Mouse (Mus musculus) c-Kit-negative CD71-positive TER-119-positive erythroid progenitor cells, embryonic 14.5 days (primary cell): ENCODE measurements around the gene Cerk.
"Not testable (repeated sequence)": the region's sequence is repeated elsewhere in the genome, so short reads cannot be mapped to it uniquely, and the experiment has no call there.

Experiments
- DNase-seq: peaks from one replicate; pipeline ENCODE4 v3.0.0-alpha.2; 2013; ENCODE audit warnings: low read depth, low spot score

The Cerk gene

DNA sequence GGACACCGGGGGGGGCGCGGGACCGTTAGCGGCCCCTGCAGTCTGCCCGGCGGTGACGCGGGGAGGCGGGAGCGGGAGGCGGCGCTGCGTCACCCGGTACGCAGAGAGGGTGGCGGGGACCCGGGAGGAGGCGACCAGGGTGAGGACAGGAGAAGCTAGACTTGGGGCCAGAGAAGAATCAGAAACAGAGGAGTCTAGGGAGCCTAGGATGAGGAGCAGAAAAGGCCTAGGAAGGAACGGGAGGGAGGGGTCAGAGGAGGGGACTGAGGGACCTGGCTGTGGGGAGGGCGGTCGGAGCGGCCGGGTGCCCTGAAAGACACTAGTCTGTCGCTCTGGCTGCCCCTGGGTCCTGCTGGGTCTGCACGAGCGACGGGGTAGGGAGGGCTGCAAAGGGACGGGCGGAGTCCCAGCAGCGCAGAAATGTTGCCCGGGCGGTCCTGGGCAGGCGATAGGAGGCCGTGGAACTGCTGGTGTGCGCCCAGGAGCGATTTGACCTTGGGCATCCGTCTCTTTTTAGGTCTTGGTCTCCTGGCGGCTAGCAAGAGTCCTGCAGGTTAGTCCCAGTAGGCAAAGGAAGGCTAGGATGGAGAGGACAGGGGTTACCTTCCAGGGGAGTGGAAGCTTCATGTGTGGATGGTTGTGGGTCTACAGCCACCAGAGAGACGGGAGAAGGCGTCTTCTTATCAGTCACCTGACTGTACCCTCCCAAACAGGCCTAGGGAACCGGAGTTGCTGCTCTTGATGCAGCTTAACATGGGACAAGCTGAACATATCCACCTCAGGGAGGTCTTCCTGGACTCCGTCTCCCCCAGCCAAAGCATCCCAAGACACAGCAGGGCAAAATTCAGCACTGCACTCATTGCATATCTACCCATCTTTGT, at the start of gene Cerk:
TSS of gene Cerk (minus strand) at position 453 of the 881 bp plus-strand sequence.
- DNase-seq: no peak

DNA sequence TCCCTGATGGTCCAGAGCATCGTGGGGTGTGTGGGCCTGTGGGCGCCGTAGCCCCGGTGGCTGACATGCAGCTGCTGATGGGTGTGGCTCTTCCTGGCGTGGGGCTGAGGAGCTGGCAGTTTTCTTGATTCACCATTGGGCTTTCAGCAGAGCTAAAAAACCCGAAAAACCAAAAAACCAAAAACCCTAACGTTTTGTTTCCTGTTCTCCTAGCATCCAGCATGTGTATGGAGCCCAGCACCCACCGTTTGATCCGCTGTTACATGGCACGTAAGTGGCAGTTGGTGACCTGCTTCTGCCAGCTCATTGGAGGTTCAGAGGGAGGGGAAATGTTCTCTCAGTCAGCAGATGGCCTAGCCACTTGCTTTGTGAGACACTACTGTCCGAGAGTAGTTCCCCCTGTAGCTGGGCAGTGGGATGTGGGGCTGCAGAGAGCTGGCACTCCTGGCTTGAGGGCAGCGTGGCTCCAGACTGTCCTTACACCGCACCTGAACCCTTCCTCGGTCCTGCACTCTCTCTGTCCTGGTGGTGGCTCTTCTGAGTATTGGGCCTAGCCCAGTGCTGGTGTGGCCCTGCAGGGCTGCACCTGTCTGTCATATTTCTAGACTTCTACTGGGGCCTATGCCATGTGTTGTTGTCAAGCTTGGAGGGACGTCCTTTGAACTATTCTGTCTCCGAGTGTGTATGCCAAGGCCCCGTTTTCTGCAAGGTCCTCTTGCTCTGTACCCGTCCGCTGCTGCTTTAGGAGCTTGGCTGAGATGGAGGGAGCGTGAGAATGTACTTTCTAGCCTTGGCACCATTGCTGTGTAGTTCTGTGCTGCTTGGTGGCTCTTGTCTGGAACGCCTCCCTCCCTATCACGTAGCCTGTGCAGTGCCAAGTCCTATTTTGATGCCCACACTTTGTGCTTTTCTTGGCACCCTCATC, 48.8 kb upstream of the Cerk start:
- no peak for DNase-seq

DNA sequence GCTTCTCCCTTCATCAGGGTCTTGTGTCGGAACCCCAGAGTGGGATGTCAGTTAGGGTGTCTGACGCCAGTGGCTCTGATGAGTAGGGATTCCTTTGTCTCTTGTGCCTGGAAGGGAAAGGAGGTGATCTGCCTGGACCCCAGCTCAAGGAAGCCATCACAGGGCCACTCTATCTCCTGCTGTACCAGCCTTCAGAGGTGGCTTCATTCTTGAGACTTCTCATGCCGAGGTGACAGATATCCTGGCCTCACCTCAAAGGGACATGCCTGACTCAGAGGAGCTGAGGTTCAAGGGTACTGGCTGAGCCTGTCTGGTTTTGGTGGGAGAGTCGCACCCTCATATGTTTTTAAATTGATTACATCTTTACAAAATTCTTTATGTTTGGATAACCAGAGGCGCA, 48.1 kb upstream of the Cerk start:
- DNase-seq: no peak

DNA sequence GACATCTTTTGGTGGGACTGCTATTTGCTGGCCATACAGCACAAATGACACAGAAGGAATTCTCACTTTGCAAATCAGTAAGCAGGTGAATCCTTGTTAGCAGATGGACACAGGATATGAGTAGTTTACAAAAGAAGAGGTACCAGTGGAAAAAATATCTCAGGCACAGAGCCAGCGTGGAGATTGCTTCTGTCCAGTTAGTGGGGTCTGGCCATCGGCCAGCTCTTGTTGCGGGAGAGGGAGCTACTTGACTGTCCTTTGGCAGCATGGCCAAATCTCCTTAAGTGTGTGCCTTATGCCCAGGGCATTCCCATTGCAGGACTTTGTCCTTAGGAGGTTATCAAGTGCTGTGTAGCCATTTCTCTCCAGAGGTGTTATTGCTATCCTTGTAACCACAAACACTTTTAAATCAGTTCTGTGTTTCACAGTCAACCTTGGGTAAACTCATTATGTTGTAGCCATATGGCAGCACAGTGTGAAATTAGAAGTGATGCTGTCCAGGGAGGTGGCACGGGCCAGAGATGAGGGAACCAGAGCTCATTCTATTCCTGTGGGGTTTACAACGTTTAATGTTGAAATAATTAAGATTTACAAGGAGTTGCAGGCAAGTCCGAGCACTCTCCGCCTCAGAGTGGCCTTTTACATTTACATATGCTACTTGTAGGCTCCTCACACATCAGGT, 46.0 kb upstream of the Cerk start:
- DNase-seq: no peak

DNA sequence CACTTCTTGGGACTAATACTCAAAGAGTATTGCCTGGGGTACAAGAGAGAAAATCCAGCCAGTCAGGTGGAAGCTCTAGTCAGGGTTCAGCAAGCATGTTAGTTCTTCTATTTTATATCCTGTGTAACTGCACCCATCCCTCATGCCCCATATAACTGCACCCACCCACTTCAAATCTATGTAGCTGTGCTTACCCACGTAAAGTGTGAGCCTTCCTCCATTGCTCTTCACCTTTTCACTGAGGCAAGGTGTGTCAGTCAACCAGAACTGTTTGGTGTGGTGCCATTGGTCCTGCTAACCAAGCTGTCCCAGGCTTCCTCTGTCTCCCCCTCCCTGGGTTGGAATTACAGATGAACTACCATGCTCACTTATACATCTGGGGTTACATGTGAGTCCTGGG, 45.2 kb upstream of the Cerk start:
- DNase-seq: no peak

DNA sequence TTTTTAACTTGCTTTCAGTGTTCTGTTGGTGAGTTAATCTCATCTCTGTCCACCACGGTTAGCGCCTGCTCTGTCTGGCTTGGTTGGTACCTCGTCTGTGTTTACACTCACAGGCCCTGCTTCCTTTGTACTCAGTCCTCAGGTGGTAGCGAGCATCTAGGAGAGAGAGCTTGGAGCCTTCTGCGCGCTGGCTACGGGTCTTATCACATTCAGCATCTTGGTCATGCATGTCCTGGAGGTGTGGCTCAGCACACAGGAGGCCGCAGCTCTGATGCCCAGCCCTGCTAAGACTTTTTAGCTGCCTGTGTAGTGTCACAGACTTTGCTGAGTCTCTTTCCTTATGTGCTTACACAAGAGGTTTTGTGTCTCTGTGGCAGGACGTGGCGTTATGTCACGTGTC, 43.7 kb upstream of the Cerk start:
- DNase-seq: no peak

DNA sequence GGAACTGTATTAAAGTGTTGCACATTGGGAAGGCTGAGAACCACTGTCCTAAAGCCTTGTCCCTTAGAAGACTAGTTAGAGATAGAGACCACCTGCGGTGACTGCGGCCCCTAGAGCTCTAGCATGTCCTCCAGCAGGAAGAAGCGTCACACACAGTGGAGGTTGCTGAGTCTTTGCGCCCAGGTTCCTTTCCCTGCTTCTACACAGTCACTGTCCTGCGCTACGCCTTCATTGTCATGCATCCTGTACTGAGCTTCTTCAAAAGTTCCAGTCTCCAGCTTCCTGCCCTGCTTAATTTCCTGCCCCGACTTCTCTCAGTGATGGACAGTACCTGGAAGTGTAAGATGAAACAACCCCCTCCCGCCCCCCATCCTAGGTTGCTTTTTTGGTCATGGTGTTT, 43.1 kb upstream of the Cerk start:
- DNase-seq: no peak

DNA sequence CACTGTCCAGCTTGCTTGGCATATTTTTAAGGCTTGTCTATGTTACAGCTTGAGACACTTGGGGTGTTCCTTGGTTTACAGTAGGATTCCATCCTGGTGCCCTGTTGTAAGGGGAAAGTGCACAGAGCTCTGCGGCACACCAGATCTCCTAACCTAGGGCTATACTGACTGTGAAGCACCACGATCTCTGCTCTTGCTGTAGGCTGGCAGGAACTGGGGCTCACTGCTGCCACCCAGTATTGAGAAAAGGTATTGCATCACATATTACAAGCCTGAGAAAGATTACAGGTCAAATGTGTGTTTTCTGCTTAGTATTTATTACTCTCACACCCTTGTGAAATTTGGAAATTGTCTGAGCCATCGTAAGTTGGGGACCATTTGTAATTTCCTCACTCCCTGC, 42.2 kb upstream of the Cerk start:
- DNase-seq: no peak

DNA sequence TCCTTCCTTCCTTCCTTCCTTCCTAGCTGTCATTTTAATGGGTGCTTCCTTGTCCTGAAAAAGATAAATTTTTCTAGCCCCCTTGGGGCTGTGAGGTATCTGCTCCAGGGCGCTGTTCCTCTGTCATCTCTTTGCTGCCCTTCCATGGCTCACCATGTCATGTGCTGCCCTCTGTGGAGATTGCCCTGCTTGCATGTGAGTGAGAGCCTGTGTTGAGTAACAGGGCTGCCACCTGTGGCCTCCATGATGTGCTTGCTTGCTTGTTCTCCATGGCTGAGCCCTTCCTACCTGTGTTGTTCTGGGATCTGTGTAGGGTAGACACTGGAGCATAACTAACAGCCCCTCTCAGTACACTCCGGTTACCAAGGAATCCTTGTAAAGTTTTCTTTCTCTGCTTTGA, 41.0 kb upstream of the Cerk start:
- no peak for DNase-seq

DNA sequence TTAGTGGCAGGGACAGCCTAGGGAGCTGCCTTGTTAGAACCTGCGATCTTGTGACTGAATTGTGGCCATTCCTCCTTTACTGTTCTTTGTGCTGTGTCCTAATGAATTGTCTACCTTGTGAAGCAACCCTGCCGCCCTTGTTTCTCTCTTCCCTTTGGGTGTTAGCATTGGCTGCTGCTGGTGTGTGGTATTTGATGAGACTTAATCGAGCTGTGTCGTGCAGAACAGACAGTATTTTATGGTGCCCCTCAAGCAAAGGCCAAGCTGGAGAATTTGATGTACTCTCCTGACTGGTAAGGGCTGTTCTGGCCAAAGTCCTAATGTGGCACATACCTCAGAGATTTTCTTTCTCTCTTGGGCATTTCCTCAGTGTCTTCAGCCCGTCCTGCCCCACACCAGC, 40.3 kb upstream of the Cerk start:
- no peak for DNase-seq

DNA sequence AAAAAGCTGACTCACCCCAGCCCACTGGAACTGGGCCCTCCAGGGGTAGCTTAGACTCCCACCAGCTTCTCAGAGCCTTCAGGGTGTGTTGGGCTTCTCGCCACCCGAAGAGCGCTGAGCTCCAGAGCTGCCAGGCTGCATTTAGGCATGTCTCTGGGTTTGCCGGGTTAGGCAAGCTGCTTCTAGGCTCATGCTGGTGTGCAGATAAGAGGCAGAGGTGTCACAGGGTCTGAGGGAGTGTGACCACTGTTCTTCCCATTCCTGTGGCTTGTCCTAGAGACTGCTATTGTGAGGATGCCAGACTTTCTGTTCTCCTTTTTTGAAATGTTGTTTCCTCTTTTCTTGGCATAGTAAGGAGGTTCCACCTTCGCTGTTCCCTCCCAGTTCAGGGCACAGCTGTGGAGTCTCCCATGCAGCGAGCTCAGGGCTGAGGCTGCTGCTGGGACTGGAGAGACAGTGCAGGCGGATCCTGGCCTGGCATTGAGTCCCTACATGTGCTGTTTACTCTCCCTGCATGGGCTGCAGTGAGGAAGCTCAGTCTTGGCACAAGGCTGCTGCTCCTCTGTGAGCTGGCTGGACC, 39.1 kb upstream of the Cerk start:
- DNase-seq: no peak

DNA sequence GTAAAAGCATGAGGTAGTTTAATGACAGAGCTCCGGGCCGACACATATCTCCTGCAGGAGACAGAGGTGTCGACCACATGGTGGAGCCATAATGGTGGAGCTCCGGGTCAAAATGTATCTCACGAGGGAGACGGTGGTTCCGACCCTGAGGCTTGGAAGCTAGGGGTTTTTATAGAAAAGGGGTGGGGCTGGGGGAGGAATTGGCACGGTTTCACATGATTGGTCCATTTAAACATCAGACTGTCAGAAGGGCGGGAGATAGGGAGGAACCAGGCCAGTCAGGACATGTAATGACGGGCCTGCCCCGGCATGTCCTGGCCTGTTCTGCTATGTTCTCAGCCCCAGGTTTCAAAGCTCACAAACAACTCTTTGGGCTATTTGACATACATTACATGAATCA, 36.0 kb upstream of the Cerk start:
- DNase-seq: not testable (repeated sequence)

DNA sequence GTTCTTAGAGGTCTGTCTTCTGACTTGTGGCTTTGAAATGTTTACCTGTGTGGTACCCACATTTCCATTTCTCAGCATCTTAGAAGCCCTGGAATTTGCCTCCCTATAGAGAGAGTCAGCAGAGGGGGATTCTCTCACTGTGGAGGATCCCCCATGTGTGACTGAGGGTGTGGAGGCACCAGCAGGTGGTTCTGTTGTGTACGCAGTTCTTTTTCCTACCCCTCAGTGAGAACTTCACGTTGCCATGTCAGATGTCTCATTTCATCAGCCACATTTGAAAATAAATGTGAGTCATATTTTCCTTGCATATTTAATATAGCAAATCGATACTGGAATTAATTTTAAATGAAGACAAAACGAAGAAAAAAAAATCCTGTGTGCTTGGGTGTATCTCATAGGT, 35.4 kb upstream of the Cerk start:
- DNase-seq: no peak

DNA sequence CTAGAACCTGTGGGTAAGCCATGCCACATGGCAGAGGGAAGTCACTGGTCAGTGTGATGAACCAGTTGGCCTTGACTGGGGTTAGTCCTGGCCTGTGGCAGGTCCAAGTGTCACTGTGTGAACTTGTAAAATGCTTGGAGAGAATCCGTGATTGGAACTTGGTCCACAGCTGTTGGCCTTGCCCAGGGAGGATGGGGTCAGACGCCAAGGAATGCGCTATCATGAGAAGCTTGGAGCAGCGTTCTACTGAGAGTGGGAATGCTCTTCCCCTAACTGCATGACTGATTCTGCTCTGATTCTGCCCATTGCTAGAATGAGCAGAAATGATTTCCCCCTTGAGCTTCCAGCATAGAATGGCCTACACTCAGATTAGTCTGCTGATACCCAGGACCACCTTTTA, 34.8 kb upstream of the Cerk start:
- DNase-seq: no peak

DNA sequence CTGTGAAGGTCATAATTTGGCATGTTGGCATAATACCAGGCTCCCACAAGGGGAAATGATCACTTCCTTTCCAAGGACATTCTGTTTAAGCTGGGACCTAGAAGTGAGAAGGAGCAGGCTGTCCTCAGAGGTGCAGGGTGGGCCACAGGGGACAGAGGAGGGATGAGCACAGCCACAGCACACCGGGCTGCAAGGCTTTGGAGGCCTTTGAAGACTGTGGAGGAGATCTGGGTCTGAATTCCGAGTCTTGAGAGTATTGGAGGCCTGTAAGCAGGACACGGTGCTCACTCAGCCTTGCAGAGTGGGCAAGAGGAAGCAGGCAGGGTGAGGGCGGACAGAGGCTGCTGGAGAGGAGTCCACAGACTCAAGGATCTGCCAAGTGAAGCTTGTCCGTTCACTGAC, 34.3 kb upstream of the Cerk start:
- DNase-seq: no peak

DNA sequence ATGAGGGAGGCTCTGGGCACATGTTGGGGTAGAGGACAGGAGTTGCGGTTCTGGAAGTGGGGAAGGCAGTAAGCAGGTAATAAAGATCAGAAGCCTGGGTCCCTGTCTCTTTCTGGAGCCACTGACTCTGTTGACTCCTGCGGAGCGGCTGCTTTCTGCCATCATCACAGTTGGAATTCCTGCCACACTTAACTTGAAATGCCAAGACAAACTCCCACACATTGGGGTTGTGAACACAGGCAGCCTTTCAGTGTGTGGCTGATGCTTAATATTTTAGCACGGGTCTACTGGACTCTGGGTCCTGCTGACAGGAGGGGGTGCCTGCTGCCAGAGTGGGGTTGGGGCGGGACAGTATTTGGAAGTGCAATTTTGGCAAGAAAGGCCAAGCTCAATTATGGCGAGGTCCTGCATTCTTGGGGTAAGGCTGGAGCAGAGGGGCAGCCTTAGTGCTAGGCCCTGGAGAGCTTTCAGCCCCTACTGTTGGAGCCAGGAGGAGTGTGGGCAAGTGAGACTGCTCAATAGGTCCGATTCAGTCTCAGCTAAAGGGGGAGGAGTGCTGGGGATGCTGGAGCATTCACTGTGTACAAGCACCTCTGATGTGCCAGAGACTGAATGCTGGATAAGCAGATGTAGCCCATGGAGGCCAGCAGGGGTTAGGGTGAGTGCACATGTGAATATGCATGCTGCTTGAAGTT, 33.7 kb upstream of the Cerk start:
- DNase-seq: no peak

DNA sequence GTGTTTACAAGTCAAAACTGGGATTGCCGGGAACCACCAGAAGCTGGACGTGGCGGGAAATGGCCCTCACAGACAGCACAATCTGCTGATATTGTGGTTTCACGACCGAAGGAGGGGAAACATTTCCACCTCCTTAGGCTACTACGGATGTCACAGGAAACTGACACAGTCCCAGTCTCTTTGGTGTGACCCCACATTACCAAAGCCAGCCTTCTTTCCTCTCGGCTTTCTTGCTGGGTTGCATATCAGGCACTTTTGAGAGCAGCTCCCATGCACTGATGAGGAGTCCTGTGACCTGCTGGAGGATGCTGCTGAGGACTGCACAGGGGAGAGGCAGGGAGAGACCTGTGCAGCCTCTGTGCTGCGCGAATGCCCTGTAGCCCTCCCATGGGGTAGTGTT, 30.7 kb upstream of the Cerk start:
- DNase-seq: not testable (repeated sequence)

DNA sequence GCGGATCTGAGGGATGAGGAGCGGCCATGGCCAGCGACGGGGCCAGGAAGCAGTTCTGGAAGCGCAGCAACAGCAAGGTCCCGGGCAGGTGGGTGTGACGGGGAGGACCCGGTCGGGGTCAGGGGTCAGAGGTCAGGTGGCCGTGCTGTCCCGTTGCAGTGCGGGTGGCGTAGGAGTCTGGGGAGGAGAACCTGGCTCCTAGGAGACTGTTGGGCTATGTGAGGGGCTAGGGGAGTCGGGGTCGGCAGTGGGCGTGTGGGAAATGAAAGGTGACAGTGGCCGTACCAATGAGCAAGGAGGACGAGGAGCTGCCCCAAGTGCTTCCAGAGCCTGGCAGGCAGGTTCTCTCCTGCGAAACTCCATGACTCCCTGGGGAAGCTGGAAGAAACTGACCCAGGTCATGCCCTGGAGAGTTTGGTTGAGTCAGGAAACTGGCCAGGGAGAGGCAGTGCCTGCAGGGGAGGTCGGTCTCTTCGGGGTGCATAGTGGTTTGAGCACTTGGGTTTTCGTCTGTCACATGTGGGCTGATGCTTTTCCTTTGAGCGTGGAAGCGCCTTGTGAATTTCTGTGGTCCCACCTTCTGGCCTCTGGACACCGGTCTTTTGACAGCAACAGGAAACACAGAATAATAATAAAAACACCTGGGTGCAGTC, 28.7 kb upstream of the Cerk start:
- no peak for DNase-seq

DNA sequence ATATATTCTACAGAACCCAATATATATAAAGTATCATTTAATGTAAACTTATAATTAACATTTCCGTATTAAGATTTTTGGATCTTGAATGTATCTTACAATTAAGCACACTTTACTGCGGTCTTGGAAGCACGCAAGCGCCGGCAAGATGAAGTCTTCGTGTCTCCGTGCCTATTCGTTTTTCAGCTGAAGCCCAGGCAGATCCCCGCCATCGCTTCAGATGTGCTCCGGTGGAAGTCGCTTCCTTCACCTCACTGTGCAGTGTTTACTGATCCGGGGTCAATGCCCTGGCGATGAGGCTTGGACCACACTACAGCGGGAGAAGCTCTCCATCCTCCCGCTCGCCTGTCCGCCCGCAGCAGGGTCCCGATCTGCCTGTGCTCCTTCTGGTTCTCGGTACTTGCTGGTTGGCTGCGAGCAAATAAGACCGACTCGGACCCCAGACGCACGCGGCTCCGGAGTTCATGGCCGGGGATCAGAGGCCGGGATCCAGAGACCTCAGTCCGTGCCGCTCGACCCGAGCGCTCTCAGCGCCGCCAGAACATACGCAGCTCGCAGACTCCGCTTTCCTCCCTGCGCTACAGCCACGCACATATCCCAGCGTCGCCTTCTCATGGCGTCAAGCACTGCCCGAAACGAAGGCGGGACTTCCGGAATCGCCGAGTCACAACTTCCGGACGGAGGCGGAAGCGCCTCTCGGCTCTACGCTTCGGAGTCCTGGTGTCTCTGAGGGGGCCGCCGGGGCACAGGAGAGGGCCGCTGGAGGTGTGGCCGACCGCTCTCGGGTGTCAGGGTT, 28.0 kb upstream of the Cerk start, which contains the start of gene Tbc1d22a:
TSS of gene Tbc1d22a (plus strand) at position 707 of the 796 bp plus-strand sequence.
- DNase-seq: peak; percentile 89

DNA sequence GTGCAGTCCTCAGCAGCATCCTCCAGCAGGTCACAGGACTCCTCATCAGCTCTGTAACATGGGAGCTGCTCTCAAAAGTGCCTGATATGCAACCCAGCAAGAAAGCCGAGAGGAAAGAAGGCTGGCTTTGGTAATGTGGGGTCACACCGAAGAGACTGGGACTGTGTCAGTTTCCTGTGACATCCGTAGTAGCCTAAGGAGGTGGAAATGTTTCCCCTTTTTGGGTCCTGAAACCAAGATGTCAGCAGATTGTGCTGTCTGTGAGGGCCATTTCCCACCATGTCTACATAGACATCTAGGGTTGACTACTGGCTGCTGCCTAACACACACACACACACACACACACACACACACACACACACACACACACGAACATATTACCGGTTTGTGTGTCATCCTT, 26.3 kb upstream of the Cerk start:
- DNase-seq: not testable (repeated sequence)
